Mouse (Mus musculus) brain, embryonic 14.5 days (tissue): ENCODE data around the gene Farsb. TPM values are rescaled to one million over a fixed set of nuclear protein-coding genes. Genes with fewer than 3 reads are reported as not detected.

ENCODE experiments used
- DNase-seq: peaks from one replicate; pipeline ENCODE4 v3.0.0-alpha.2; 2011; ENCODE audit warnings: low read depth
- CTCF ChIP-seq: fragments of 200-500 bp; IDR thresholded peaks from 2 replicates; pipeline ENCODE4 v1.5.1; 2012; ENCODE audit warnings: inconsistent platforms, mild to moderate bottlenecking, moderate library complexity, borderline replicate concordance; ENCODE audit not compliant: insufficient read depth, insufficient read length; ENCODE audit errors: extremely low read depth
- POLR2A ChIP-seq: fragments of 200-500 bp; IDR thresholded peaks from 2 replicates; pipeline ENCODE4 v1.6.1; 2012; ENCODE audit warnings: mild to moderate bottlenecking, inconsistent platforms, borderline replicate concordance; ENCODE audit not compliant: poor library complexity, insufficient read depth, insufficient read length, severe bottlenecking; ENCODE audit errors: extremely low read depth
- polyA plus RNA-seq: library from polyadenylated mRNA; depleted of rRNA; stranded (reverse); fragments of >200 nt; gene quantifications from 2 replicates; pipeline ENCODE4 v1.2.3, GENCODE M21; 2012; rRNA removed

Farsb gene
- polyA plus RNA-seq: 58.8 and 66.6 TPM in 2 replicates

DNA sequence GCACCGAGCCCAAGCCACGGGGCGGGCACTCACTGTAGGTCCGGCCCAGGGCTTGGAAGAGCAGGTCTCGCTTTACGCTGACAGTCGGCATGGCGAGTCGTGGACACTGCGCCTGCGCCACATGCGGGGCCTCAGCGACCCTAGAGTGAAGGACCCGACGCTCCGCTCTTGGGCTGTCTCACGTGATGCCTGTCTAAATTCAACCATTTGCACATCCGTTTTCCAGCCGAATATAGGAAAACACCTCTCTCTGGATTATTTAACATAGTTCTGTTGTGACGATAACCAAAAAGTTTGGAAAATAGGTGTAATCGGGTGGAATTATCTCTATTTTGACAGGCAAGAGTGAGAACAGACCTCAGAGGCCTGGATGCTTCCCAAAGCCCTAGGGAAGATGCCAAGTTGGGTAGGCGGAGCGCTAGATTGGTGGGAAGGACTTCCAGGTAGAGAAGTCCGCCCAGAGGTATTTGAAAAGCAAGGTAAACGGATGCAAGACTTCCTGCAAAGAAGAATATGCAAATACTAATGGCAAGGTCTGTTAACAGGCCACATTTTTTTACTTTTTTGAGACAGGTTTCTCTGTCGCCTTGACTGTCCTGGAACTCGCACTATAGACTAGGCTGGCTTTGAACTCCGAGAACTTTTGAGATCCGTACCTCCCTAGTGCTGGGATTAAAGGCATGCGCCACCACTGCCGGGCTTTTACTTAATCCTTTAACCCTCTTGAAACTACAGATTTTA, at the start of gene Farsb:
TSS of gene Farsb (minus strand) at position 146 of the 741 bp plus-strand sequence.
- TF ChIP-seq CTCF: no peak
- no peak; the same call in 1 of the 2 replicates for TF ChIP-seq POLR2A
- DNase-seq: peak; percentile 97

DNA sequence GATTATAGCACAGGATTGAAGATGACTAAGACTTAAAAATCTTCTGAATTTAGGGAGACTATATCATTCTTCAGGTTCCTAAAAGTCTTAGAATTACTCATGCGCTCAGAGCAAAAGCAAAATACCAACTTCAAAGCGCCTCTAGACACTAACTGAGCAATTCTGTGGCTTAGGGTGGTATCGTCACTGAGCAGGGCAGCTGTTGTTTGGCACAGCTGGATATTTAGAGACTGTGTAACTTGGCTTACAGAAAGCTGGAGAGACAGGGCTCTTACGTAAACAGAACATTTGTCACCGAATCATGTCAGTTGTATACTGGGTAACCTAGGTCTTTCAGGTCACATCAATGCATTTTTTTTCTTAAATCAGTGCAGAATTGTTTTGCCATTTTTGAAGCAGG, 49.7 kb upstream of the Farsb start:
- peak; percentile 8 for DNase-seq
- TF ChIP-seq CTCF (no peak), POLR2A (no peak)

DNA sequence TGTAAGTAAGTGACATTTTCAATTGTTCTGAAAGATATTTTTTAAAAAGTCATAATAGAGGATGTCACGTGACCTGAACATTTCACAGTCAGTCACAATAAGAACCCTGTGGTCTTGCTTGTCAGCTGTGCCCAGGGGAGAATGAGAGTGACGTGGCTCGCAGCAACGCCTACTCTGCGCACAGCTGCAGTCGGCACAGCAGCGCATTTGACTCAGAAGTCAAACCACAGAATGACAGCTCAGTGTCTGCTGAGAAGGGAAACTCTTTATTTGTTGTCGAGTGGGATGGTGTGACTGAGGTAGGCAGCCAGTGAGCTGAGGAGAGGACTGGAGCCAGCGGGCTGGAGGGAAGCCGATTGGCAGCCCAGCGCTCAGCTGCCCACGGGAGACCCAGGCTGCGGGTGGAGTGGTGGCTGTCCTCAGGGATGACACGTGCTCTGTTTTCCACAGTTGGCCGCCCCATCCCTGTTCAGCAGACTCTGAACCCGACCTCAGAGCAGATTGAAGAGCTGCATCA, 48.9 kb upstream of the Farsb start:
- TF ChIP-seq POLR2A (no peak), CTCF (no peak)
- DNase-seq: peak; percentile 85

DNA sequence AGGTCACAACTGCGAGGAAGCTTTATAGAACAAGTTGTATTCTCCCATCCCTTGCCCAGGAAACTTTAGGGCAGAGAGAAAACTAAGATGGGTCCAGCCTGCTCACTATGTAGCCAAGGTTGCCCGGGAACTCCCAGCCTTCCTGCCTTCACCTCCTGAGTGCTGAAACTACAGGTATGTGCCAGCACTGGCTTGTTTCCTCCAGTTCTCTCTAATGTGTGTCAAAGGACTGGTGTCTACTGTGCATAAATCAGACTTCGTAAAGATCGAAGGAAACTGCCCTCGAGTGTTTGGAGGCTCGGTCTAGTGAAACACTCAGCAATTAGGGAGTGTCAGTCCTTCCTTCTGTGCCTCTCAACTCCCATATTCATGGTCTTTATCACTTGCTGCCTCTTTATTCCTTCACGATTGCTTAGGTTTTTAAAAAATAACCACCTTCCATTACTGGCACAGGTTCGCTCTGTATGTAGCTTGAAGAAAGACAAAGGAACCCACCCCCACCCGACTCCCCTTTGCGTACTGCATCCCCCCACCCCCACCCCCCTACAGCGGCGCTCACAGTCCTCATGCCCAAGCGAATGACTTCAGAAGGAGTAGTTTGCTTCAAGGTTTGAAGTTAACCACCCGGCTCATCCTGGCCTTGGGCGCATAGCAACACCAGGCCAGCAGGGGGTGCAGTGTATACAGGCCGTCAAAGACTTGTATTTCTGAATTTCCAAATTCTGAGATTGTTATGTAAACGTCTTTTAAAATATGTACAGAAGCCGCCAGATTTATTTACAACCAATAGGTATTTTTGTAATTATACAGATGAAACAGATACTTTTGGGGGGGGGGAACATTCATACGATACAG, 47.8 kb upstream of the Farsb start:
- TF ChIP-seq POLR2A (no peak), CTCF (peak; percentile 89)
- peak; percentile 81 for DNase-seq

DNA sequence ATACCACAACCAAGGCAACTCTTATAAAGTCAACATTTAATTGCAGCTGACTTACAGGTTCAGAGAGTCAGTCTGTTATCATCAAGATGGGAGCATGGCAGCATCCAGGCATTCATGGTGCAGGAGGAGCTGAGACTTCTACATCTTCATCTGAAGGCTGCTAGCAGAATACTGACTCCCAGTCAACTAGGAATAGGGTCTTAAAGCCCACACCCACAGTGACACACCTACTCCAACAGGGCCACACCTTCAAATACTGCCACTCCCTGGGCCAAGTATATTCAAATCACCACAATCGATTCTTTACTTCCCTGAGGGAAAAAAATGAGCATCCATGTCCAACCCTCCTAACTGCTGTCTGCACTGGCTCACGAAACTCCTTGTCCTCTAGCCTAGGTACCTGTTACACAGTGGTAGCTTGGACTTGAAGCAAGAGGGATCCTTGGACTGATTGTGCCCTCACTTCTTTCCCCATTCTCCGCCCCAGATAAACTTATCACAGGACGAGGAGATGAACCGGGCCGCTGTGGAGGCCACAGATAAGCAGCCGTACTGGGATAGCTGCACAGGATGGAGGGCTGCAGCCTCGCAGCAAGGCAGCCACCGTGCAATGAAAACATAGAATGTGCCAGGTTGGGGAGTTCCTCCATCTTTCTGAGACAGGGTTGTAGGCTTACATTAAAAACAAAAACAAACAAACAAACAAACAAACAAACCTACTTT, 45.9 kb upstream of the Farsb start:
- no peak for DNase-seq
- TF ChIP-seq CTCF (no peak), POLR2A (no peak)

DNA sequence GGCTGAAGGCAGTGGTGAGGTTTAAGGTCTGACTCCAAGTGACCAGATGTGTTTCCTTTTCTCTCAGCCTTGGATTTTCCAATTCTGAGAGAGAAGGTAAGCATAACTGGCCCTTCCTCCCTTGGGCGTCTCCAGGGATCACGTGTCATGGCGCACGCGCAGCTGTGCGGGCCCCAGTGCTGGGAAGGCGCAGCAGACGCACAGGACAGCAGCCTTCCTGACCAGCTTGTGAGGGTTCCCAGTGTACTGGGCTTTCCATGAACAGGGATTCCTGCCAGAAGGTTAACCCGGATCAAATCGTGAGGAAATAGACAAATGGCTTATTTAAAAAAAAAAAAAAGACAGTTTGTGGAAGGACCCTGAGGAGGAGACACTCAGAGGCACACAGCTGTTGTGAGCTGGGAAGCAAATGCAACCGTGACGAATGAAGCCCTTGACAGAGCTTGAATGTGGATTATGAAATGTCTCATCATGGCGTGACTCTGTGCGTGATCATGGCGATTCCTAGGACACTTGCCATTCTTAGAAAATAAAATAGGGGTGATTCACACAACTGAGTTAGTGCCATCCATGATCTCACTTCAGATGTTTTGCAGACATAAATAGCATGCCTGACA, 43.6 kb upstream of the Farsb start:
- TF ChIP-seq CTCF (no peak), POLR2A (no peak)
- DNase-seq: no peak

DNA sequence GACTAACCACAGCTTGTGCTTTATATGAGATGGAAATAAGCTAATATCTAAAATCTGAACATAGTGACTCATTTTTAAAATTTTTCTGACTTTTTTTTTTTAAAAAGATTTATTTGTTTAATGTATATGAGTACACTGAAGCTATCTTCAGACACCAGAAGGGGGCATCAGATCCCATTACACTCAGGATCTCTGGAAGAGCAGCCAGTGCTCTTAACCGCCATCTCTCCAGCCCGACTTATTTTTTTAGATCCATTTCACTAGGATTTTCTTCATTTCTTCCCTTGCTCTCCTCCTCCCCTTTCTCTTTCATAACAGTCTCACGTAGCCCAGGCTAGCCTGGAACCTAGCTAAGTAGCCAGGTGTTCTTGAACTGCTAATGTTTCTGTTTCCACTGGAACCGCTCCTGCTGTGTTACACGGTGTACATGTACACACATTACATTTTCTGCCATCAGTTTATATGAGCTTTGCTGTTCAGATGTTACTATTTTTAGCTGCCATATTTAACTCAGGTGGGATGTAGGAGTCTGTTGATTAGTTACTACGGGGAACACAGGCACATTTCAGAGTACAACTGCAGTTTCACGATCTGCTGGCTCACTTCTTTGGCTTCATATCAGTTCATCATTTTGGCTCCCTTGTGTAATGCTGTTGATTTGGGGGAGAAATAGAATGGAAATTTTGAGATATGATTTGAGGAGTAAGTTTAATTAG, 42.0 kb upstream of the Farsb start:
- peak; percentile 38 for DNase-seq
- no peak for TF ChIP-seq POLR2A
- no peak for TF ChIP-seq CTCF

DNA sequence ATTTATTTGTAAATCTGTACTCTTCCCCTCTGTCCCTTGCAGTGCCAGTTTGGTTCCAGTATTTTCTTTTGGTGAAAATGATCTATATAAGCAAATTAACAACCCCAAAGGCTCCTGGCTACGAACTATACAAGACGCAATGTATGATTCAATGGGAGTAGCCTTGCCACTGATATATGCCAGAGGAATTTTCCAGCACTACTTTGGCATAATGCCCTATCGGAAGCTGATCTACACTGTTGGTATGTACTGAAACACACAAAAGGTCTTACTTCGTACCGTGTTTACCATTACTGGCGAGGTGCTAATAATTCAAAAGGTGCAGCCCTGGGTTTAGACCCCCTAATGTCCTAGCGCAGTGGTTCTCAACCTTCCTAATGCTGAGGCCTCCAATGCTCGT, 40.3 kb upstream of the Farsb start:
- no peak for DNase-seq
- TF ChIP-seq CTCF (no peak), POLR2A (no peak)

DNA sequence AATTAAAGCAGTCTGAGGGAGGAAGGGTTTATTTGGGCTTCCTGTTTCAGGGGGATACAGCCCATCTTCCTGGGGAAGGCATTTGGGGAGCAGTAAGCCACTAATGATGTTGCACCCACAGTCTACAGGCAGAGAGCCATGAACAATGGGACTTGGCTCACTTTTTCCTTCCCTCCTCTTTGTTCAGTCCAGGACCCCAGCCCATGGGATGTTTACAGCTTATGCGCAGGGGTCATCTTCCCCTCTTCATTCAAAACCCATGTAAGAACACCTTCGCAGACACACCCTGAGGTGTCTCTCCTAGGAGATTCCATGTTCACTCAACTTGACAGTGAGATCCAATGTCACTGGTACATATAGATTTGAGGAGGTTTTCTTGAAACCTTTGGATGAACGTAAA, 39.7 kb upstream of the Farsb start:
- no peak for TF ChIP-seq CTCF
- TF ChIP-seq POLR2A: no peak
- DNase-seq: no peak
